Mouse (Mus musculus) CD8-positive naive resting alpha-beta T cell, adult 2 months (primary cell): ENCODE measurements around the gene Olfr131.
"Not testable (repeated sequence)": the region's sequence is repeated elsewhere in the genome, so short reads cannot be mapped to it uniquely, and the experiment has no call there.

Experiments used
- DNase-seq, 2 experiments: peaks; one replicate each; pipeline ENCODE4 v3.0.0; 2022; ENCODE audit warnings: low read depth in 2 of 2, low spot score in 2 of 2

Gene Olfr131

DNA sequence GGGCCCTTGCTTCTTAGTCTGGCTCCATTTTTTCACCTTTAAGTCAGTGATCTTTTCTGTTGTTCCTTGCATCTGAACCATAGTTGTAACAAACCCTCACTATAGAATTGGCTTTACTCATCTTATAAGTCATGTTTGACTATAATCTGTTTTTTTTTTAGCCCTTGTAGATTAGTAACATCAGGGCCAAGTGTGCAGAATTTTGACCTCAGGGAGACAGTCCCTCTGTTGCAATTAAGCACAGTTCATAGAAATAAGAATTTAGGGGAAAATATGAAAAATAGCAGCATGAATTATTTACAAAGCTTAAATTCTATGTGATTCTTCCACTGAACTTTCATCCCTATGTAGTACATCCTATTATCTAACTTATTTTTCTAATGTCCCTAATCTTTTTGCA is at the start of gene Olfr131:
Gene Olfr131 (minus strand): TSS at position 101 of the 400 bp plus-strand sequence.
- DNase-seq = no peak

DNA sequence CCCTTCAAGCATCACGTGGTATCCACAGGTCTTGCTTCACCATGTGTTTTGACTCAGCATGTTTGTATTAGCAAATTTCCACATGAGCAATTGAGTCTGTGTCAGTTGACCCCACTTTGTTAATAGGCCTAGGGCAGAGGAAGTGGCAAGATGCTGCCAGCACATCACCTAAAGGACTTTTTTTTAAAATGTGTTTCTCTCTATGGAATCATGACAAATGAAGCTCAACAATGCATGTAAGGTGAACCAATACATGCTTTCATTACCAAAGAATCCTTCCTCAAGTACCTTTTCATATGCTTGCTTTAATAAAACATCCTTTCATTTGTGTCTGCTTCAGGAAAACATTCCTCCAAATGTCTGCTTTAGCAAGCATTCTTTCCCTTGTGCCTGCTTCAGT is 45.9 kb upstream of the Olfr131 start, which contains the start of gene Olfr132:
Gene Olfr132 (minus strand): TSS at position 101 of the 400 bp plus-strand sequence.
- DNase-seq = no peak

DNA sequence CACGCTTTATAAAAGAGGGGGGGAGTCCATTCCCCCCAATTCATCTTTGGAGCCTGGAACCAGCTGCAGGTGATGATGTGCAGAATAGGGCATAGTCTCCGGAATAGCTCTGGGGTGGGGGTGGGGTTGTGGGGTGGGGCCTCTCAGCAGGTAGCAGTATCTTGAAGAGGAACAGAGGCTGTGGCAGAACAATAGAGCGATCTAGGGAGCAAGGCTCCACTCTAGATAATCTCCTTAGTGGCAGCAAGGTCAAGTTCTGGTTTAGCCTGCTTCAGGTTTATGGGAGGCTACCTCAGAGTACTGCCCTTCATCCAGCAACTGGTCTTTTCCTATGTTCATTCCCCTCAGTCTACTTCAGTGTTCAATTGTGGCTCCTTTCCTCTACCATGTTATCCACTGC is 36.9 kb upstream of the Olfr131 start:
- DNase-seq = not testable (repeated sequence)

DNA sequence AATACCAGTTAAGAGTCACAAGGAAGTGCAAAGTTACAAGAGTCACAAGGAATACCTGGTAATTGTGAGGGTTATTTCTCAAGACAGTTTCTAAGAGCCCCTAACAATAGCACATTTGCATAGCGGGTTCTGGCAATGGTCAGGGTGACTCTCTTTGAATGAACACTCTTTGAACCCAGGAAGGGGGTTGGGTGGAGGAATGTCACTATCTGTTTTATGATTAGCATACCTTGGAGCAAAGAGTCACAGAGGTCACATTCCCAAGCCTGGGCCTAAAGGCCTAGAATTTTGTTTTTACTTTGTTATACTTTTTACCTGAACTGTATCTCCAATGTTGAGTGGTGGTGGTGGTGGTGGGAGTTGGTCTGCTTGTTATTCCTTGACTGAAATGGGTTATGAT is 35.7 kb upstream of the Olfr131 start:
- not testable (repeated sequence) for DNase-seq

DNA sequence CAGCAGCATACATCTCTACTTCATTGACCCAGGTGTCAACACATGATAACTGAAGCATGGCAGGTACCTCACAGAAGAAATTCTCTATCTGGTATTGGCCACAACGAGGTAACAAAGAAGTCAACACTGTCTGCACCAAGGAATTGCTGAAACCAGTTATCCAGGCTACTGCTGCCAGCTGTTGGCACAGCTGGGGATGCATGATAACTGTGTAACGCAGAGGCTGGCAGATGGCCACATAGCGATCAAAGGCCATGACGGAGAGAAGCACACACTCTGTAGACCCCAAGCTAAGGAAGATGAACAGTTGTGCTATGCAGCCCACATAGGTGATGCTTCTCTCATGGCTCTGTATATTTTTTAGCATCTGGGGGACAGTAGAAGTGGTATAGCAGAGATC is 6.1 kb downstream of the Olfr131 start:
- no peak for DNase-seq

DNA sequence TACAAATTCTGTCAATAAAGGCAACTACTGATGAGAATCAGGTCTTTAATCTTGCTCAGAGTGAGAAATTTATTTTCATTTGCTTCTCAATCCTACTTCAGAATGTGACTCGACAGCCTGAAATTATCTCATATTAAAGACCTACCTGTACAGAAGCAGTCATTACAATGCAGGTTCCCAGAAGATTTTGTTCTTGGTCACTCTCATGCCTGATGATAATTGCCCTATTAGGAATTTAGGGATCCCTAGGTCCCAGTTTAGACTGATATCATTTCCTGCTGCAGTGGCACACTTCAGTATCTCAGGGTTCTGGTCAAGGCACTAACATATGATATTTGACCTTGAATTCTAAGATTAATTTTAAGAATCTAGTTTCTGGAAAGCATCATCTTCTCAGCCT is 24.9 kb downstream of the Olfr131 start, which contains the start of gene Olfr130:
Gene Olfr130 (plus strand): TSS at position 301 of the 400 bp plus-strand sequence.
- DNase-seq = no peak

DNA sequence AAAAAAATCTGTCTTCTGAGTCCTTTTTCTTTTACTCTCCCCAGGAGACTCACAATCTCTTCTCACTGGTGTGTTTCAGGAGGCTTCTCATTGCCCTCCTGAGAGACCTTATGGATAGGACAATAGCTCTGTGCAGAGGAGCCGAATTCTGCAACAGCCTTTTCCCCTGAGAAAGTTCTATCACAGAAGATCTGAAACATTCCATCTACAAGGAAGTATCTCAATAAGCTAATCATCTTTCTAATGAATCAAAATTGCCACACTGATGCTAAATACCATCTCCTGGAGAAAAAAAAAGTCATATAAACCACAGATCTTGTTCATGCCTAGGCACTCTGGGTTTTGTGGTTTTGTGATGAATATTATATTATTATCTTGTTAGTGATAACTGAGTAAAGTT is 28.5 kb downstream of the Olfr131 start, which contains the start of gene Olfr129:
Gene Olfr129 (minus strand): TSS at position 101 of the 400 bp plus-strand sequence.
- DNase-seq = no peak
